Mouse (Mus musculus): Measurements from ENCODE around the gene Rbfox3.

DNA sequence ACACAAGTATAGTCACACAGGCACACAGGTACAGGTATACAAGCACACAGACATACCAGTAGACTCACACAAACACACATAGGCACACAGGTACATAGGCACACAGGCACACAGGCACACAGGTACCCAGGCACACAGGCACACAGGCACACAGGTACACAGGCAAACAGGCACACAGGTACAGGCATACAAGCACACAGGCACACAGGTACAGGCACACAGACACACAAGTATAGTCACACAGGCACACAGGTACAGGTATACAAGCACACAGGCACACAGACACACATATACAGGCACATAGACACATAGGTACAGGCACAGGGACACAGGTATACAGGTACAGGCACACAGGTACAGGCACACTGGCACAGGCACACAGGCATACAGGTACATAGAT is 24.2 kb downstream of the Rbfox3 start:
- TF ChIP-seq RCOR1 (conservative IDR thresholded peaks at IDR 0.05; ENCODE audit: low read depth, low read length), result no peak
- no peak for TF ChIP-seq CTCF (conservative IDR thresholded peaks at IDR 0.05 in 1 of 2, IDR thresholded peaks at IDR 0.05 in 1 of 2; ENCODE audit: low read depth in 2 of 2, low read length in 2 of 2)
- TF ChIP-seq CHD2 (IDR thresholded peaks at IDR 0.05; ENCODE audit: low read length), result no peak
- TF ChIP-seq MYC (IDR thresholded peaks at IDR 0.05; ENCODE audit: low read depth, low read length), result no peak
- no peak for TF ChIP-seq TCF12 (IDR thresholded peaks at IDR 0.05; ENCODE audit: low read depth, low read length)
- TF ChIP-seq EP300 (IDR thresholded peaks at IDR 0.05; ENCODE audit: low read length), result no peak
- no peak for TF ChIP-seq USF1 (IDR thresholded peaks at IDR 0.05; ENCODE audit: low read depth, low read length)
- no peak for TF ChIP-seq MXI1 (IDR thresholded peaks at IDR 0.05; ENCODE audit: low read depth, low read length)

All from CH12.LX (cell line).